Mouse (Mus musculus) liver, embryonic 14.5 days (tissue): ENCODE data around the gene Ston2. TPM values are rescaled to one million over a fixed set of nuclear protein-coding genes. Genes with fewer than 3 reads are reported as not detected.

Source experiments
- ATAC-seq: fragments of 200-750 bp; cut with Nextera tagmentation; 2 replicates; pipeline ENCODE4 v1.8.0; 2017; ENCODE audit warnings: moderate number of reproducible peaks, mild to moderate bottlenecking, moderate library complexity; ENCODE audit not compliant: insufficient read depth
- DNase-seq, 3 experiments: peaks; one replicate each; pipeline ENCODE4 v3.0.0-alpha.2; 2012 to 2013; ENCODE audit warnings: low read depth in 3 of 3, low spot score in 3 of 3
- H3K27ac ChIP-seq: fragments of 300-500 bp; sonication (generic); 2 replicates; pipeline ENCODE4 v1.5.1; 2014; ENCODE audit warnings: moderate library complexity, mild to moderate bottlenecking, control low read depth, inconsistent platforms
- H3K27me3 ChIP-seq: fragments of 300-500 bp; sonication (generic); 2 replicates; pipeline ENCODE4 v1.6.1; 2014; ENCODE audit warnings: mild to moderate bottlenecking, low read length, moderate library complexity; ENCODE audit not compliant: control insufficient read depth, insufficient read depth
- H3K36me3 ChIP-seq: fragments of 300-500 bp; sonication (generic); replicated peaks from 2 replicates; pipeline ENCODE4 v1.6.1; 2014; ENCODE audit warnings: low read depth; ENCODE audit not compliant: control insufficient read depth, insufficient read depth
- H3K4me1 ChIP-seq, 2 experiments: fragments of 200-500 bp in 1 of 2; fragments of 300-500 bp in 1 of 2; sonication (generic) in 1 of 2; replicated peaks; 2 replicates each; pipeline ENCODE4 v1.6.1; 2012 to 2014; ENCODE audit warnings: antibody characterized with exemption in 1 of 2, inconsistent platforms in 1 of 2, low read length in 1 of 2; ENCODE audit not compliant: control insufficient read depth in 2 of 2, insufficient read depth in 2 of 2
- H3K4me2 ChIP-seq: fragments of 300-500 bp; sonication (generic); 2 replicates; pipeline ENCODE4 v1.6.1; 2014; ENCODE audit warnings: low read depth, mild to moderate bottlenecking, control low read depth, moderate library complexity
- H3K4me3 ChIP-seq, 2 experiments: fragments of 200-500 bp in 1 of 2; fragments of 300-500 bp in 1 of 2; sonication (generic) in 1 of 2; 2 replicates each; pipeline ENCODE4 v1.5.1; 2012 to 2014; ENCODE audit warnings: low read depth in 2 of 2, low read length in 2 of 2, mild to moderate bottlenecking in 2 of 2, control low read depth in 1 of 2, inconsistent platforms in 1 of 2, moderate library complexity in 1 of 2; ENCODE audit not compliant: insufficient read depth in 1 of 2
- H3K9ac ChIP-seq: fragments of 300-500 bp; sonication (generic); replicated peaks from 2 replicates; pipeline ENCODE4 v1.6.1; 2014; ENCODE audit warnings: mild to moderate bottlenecking, control low read depth, moderate library complexity
- H3K9me3 ChIP-seq: fragments of 300-500 bp; sonication (generic); 2 replicates; pipeline ENCODE4 v1.6.1; 2016; ENCODE audit warnings: low read length, mixed read lengths; ENCODE audit not compliant: control insufficient read depth
- CTCF ChIP-seq: IDR thresholded peaks from 2 replicates; pipeline ENCODE4 v1.5.1; 2016; ENCODE audit warnings: antibody characterized with exemption, low read depth, control low read depth
- EP300 ChIP-seq: IDR thresholded peaks from 2 replicates; pipeline ENCODE4 v1.6.1; 2016; ENCODE audit warnings: antibody characterized with exemption, low read depth
- WGBS: fragments of 180-500 bp; shearing (Covaris S2); extraction: QIAGEN DNeasy Blood & Tissue Kit; methylation state at CpG from one replicate; pipeline ENCODE4 v1.1.7; 2014; ENCODE audit not compliant: insufficient replicate concordance; 5-methylcytosine and 5-hydroxymethylcytosine counted together
- polyA plus RNA-seq, 2 experiments: library from polyadenylated mRNA; depleted of rRNA in 1 of 2; stranded (reverse) in 1 of 2; unstranded in 1 of 2; fragments of >200 nt; fragmentation: Nextera tagmentation in 1 of 2; extraction: Ambion mirVana in 1 of 2; gene quantifications; 2 replicates each; pipeline versions ENCODE4 v1.2.1 to v1.2.3; 2012 to 2014

Gene Ston2
- 21.6 and 26.6 TPM in 2 replicates for polyA plus RNA-seq (2012; rRNA removed)
- polyA plus RNA-seq (2014; fragmentation: Nextera tagmentation; extraction: Ambion mirVana) = 15.4 and 16.9 TPM in 2 replicates

GRCm38 (mm10) chr12:91787959-91788437 is at the start of gene Ston2:
Gene Ston2, minus strand, starts transcription at chr12:91788387.
- H3K4me3 ChIP-seq = no peak within 1 kb of the TSS
- ATAC-seq = no peak
- WGBS = 62% methylated on average over 9 of the region's 9 CpGs
- H3K4me2 ChIP-seq = no peak within 1 kb of the TSS
- H3K27me3 ChIP-seq = no peaks in the 10 kb centered on the region; the same call in 1 of the 2 replicates
- H3K9me3 ChIP-seq = no peaks in the 10 kb centered on the region
- no peak for DNase-seq
- H3K9ac ChIP-seq = no peak within 1 kb of the TSS
- no peaks in the 10 kb centered on the region for H3K4me1 ChIP-seq
- TF ChIP-seq EP300 (no peak), CTCF (no peak)
- H3K27ac ChIP-seq = no peak within 1 kb of the TSS
- H3K36me3 ChIP-seq = no peaks in the 10 kb centered on the region

GRCm38 (mm10) chr12:91837401-91838065 is 49.3 kb upstream of the Ston2 start:
- no peak for ATAC-seq
- 75% methylated on average over 7 of the region's 7 CpGs for WGBS
- Histone ChIP-seq H3K4me3 (no peak overlapping the region), H3K4me2 (no peak overlapping the region), H3K36me3 (peaks cover 57% of the 10 kb centered on the region), H3K27me3 (no peaks in the 10 kb centered on the region), H3K4me1 (no peaks in the 10 kb centered on the region), H3K27ac (no peak overlapping the region), H3K9me3 (no peaks in the 10 kb centered on the region), H3K9ac (no peak overlapping the region)
- TF ChIP-seq CTCF = no peak
- TF ChIP-seq EP300 = no peak
- DNase-seq = no peak

GRCm38 (mm10) chr12:91833939-91834333 is 45.7 kb upstream of the Ston2 start:
- H3K4me1 ChIP-seq = no peaks in the 10 kb centered on the region
- no peak overlapping the region for H3K27ac ChIP-seq
- H3K9me3 ChIP-seq = no peaks in the 10 kb centered on the region
- TF ChIP-seq CTCF (no peak), EP300 (no peak)
- ATAC-seq = no peak
- H3K9ac ChIP-seq = no peak overlapping the region
- no peaks in the 10 kb centered on the region for H3K27me3 ChIP-seq
- H3K4me3 ChIP-seq = no peak overlapping the region
- H3K36me3 ChIP-seq = peaks cover 47% of the 10 kb centered on the region
- no peak overlapping the region for H3K4me2 ChIP-seq
- no peak for DNase-seq
- WGBS = 75% methylated on average over 5 of the region's 5 CpGs

- no peak overlapping the region for H3K4me2 ChIP-seq
- no peak overlapping the region for H3K4me3 ChIP-seq
- no peaks in the 10 kb centered on the region for H3K4me1 ChIP-seq
- H3K9me3 ChIP-seq = no peaks in the 10 kb centered on the region
- H3K27ac ChIP-seq = no peak overlapping the region
- DNase-seq (no peak), ATAC-seq (no peak)
- peaks cover 44% of the 10 kb centered on the region for H3K36me3 ChIP-seq
- 76% methylated on average over 3 of the region's 3 CpGs for WGBS
- no peak overlapping the region for H3K9ac ChIP-seq
- H3K27me3 ChIP-seq = no peaks in the 10 kb centered on the region
- no peak for TF ChIP-seq EP300
- TF ChIP-seq CTCF = no peak
Observed at GRCm38 (mm10) chr12:91833237-91833938, 45.2 kb upstream of the Ston2 start.

GRCm38 (mm10) chr12:91831410-91831809 is 43.2 kb upstream of the Ston2 start:
- H3K36me3 ChIP-seq = peaks cover 39% of the 10 kb centered on the region
- no peak overlapping the region for H3K27ac ChIP-seq
- 84% methylated on average over 7 of the region's 7 CpGs for WGBS
- no peaks in the 10 kb centered on the region for H3K9me3 ChIP-seq
- H3K4me2 ChIP-seq = no peak overlapping the region
- no peak for DNase-seq
- H3K9ac ChIP-seq = no peak overlapping the region
- no peaks in the 10 kb centered on the region for H3K27me3 ChIP-seq
- no peak for ATAC-seq
- TF ChIP-seq EP300 (no peak), CTCF (no peak)
- no peak overlapping the region for H3K4me3 ChIP-seq
- no peaks in the 10 kb centered on the region for H3K4me1 ChIP-seq
